Mouse (Mus musculus) hindbrain, postnatal 0 days (tissue): ENCODE results near the gene Col13a1. TPM values are rescaled to one million over a fixed set of nuclear protein-coding genes. Genes with fewer than 3 reads are reported as not detected.
A peak's percentile ranks its signal among the peaks of the same experiment; 100 is the strongest.

Source experiments
- ATAC-seq: fragments of 200-750 bp; cut with Nextera tagmentation; 2 replicates; pipeline ENCODE4 v1.8.0; 2017; ENCODE audit warnings: mild to moderate bottlenecking, moderate TSS enrichment, moderate library complexity
- DNase-seq: peaks from one replicate; pipeline ENCODE4 v3.0.0-alpha.2; 2015; ENCODE audit warnings: low spot score
- H3K27ac ChIP-seq: fragments of 300-500 bp; sonication (generic); 2 replicates; pipeline ENCODE4 v1.5.1; 2014; ENCODE audit warnings: mild to moderate bottlenecking
- H3K27me3 ChIP-seq: fragments of 300-500 bp; sonication (generic); 2 replicates; pipeline ENCODE4 v1.6.1; 2014; ENCODE audit warnings: low read length, mixed read lengths; ENCODE audit not compliant: insufficient read depth
- H3K36me3 ChIP-seq: fragments of 300-500 bp; sonication (generic); 2 replicates; pipeline ENCODE4 v1.6.1; 2014; ENCODE audit warnings: low read length, mixed read lengths; ENCODE audit not compliant: insufficient read depth
- H3K4me1 ChIP-seq: fragments of 300-500 bp; sonication (generic); 2 replicates; pipeline ENCODE4 v1.6.1; 2014; ENCODE audit warnings: antibody characterized with exemption, low read length, mixed read lengths; ENCODE audit not compliant: insufficient read depth
- H3K4me2 ChIP-seq: fragments of 300-500 bp; sonication (generic); 2 replicates; pipeline ENCODE4 v1.6.1; 2014; ENCODE audit warnings: low read depth, mild to moderate bottlenecking, low read length, moderate library complexity, mixed read lengths
- H3K4me3 ChIP-seq: fragments of 300-500 bp; sonication (generic); 2 replicates; pipeline ENCODE4 v1.5.1; 2014; ENCODE audit warnings: low read length
- H3K9ac ChIP-seq: fragments of 300-500 bp; sonication (generic); replicated peaks from 2 replicates; pipeline ENCODE4 v1.6.1; 2014; ENCODE audit warnings: mild to moderate bottlenecking, low read length, moderate library complexity, mixed read lengths
- H3K9me3 ChIP-seq: fragments of 300-500 bp; sonication (generic); 2 replicates; pipeline ENCODE4 v1.6.1; 2016; ENCODE audit warnings: low read length, mixed read lengths
- CTCF ChIP-seq: IDR thresholded peaks from 2 replicates; pipeline ENCODE4 v1.5.1; 2016; ENCODE audit warnings: antibody characterized with exemption, control low read depth, low read depth
- WGBS: fragments of 180-500 bp; shearing (Covaris S2); extraction: QIAGEN DNeasy Blood & Tissue Kit; methylation state at CpG from one replicate; pipeline ENCODE4 v1.1.7; 2014; 5-methylcytosine and 5-hydroxymethylcytosine counted together
- polyA plus RNA-seq: library from polyadenylated mRNA; unstranded; fragments of >200 nt; fragmentation: Nextera tagmentation; extraction: Ambion mirVana; gene quantifications from 2 replicates; pipeline ENCODE4 v1.2.1, GENCODE M21; 2015
- total RNA-seq: library from RNA; depleted of rRNA; stranded (reverse); fragments of >200 nt; gene quantifications from 2 replicates; pipeline ENCODE4 v1.2.3, GENCODE M21; 2014

Gene Col13a1
- total and polyA plus RNA-seq, 2 experiments from 2014 or later: 1.6 to 4.2 TPM

DNA sequence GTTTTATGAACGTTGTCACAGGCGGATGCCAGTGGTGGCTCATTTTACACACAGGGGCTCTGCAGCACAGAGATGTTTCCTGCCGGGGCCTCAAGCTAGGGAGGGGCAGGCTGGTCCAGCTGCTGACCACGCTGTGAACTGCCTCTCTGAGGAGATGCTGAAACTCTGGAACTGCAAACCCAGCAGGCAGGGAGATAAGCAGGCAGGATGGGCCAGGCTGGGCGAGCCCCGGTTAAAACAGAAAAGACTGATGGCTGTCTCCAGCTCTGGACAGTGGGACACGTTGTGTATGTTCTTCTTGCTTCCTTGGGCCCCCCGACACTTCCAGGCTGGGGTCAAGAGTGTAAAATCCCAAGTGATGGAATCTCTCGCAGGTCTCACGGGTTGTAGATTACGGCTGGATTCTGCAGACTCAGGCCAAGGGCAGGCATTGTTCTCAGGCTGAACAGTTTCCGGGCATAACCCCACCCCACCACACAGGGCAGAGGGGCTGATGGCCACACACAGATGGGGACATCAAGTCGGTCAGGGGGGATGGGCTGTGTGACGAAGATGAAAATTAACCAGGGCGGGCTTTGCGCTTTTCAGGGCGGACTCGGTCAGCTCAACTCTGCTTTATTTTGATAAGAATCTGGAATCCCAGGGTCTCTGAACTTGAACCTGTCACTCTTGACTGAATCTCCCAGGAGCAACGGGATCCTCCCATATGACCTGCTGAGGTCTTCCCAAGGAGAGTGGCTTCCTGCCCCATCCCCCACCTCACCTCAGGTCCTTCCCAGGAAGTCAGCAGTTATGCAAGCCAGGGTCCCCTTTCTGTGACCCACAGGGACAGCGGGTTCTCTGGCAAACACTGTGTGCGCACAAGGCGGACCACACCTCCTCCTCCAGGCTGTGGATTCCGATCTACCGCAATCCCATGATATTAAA is 49.9 kb downstream of the Col13a1 start:
- Histone ChIP-seq H3K36me3 (no peaks in the 10 kb centered on the region), H3K4me1 (peaks cover 6% of the 10 kb centered on the region; the same call in 1 of the 2 replicates), H3K9ac (no peak overlapping the region), H3K9me3 (no peaks in the 10 kb centered on the region), H3K27me3 (no peaks in the 10 kb centered on the region), H3K4me2 (no peak overlapping the region), H3K4me3 (no peak overlapping the region), H3K27ac (no peak overlapping the region)
- 15% methylated on average over 24 of the region's 24 CpGs for WGBS
- no peak for DNase-seq
- no peak for TF ChIP-seq CTCF
- ATAC-seq: peak; percentile 62; the same call in 1 of the 2 replicates

DNA sequence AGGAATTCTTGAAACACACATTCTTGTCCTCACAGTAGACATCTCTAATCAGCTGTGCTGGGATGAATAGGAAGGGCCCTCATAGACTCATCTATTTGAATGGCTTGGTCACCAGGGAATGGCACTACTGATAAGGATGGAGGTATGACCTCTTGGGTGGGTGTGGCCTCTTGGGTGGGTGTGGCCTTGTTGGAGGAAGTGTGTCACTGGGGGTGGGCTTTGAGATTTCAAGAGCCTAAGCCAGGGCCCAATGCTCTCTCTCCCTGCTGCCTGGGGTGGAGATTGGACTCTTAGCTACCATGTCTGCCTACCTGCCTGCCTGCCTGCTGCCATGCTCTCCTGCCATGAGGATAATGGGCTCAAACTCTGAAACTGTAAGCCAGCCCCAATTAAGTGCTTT is 53.2 kb downstream of the Col13a1 start:
- Histone ChIP-seq H3K9me3 (no peaks in the 10 kb centered on the region), H3K27ac (no peak overlapping the region), H3K27me3 (no peaks in the 10 kb centered on the region), H3K4me1 (peaks cover 13% of the 10 kb centered on the region), H3K4me3 (no peak overlapping the region), H3K9ac (no peak overlapping the region), H3K36me3 (no peaks in the 10 kb centered on the region), H3K4me2 (no peak overlapping the region)
- ATAC-seq: no peak
- TF ChIP-seq CTCF: no peak
- DNase-seq: no peak

- Histone ChIP-seq H3K4me2 (0 out of 2 replicates have a peak overlapping the region, but pooled peaks have one; percentile 3), H3K9ac (no peak overlapping the region), H3K27me3 (no peaks in the 10 kb centered on the region), H3K27ac (no peak overlapping the region), H3K4me1 (peaks cover 8% of the 10 kb centered on the region), H3K4me3 (no peak overlapping the region), H3K9me3 (no peaks in the 10 kb centered on the region), H3K36me3 (no peaks in the 10 kb centered on the region)
- WGBS: 28% methylated on average over 11 of the region's 11 CpGs
- DNase-seq (peak; percentile 46), ATAC-seq (peak; percentile 59; the same call in 1 of the 2 replicates)
- no peak for TF ChIP-seq CTCF
Observed at GRCm38 (mm10) chr10:61920655-61921365, 58.1 kb downstream of the Col13a1 start.

GRCm38 (mm10) chr10:61919924-61920654 is 58.8 kb downstream of the Col13a1 start:
- TF ChIP-seq CTCF: no peak

DNA sequence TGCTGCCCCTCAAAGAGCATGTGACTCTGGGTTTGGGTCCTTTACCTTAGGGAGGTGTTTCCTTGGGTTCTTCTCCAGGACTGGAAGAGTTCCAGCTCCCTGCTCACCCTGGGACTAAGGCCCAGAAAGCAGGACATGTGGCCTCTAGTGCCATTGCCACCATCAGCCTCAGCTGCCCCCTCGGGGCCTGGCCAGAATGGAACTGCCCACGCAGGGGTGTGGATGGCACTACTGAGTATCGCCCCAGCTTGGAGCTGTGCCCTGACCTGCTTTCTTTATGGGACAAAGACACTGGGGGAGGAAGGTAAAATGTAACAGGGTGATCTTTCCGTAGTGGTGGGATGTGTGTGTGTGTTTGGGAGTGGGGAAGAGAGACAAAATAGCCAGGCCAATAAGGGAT is 59.4 kb downstream of the Col13a1 start:
- ATAC-seq (no peak), DNase-seq (no peak)
- WGBS: 54% methylated on average over 4 of the region's 4 CpGs
- peaks cover 8% of the 10 kb centered on the region for H3K4me1 ChIP-seq
- H3K4me2 ChIP-seq: no peak overlapping the region
- H3K27ac ChIP-seq: no peak overlapping the region
- H3K4me3 ChIP-seq: no peak overlapping the region
- H3K27me3 ChIP-seq: no peaks in the 10 kb centered on the region
- H3K36me3 ChIP-seq: no peaks in the 10 kb centered on the region
- no peak for TF ChIP-seq CTCF
- no peak overlapping the region for H3K9ac ChIP-seq
- peaks cover 7% of the 10 kb centered on the region for H3K9me3 ChIP-seq

More at GRCm38 (mm10) chr10:61919924-61920654, 58.8 kb downstream of the Col13a1 start:
- peak; percentile 68 for ATAC-seq
- Histone ChIP-seq H3K4me1 (peaks cover 8% of the 10 kb centered on the region), H3K9ac (no peak overlapping the region), H3K9me3 (peaks cover 4% of the 10 kb centered on the region), H3K36me3 (no peaks in the 10 kb centered on the region), H3K4me3 (no peak overlapping the region), H3K27me3 (no peaks in the 10 kb centered on the region), H3K27ac (no peak overlapping the region), H3K4me2 (no peak overlapping the region)
- WGBS: 34% methylated on average over 13 of the region's 13 CpGs
- peak; percentile 18 for DNase-seq

DNA sequence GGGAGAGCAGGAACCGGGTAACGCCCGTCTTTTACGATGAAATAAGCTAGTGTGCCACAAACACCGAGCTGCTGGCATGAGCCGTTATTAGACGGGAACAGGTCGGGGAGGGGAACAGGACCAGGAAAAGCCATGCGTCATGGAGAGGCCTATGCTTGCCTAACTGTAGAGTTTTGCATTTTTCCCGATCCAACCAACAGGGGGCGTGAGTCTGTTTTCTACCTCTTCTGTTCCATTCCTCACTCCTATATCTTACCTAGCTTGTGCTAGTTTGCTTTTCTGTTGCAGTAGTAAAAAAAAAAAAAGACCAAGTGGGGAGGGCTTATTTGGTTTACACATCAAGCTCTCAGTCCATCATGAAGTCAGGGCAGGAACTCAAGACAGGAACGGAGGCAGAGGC is 61.8 kb downstream of the Col13a1 start:
- H3K9me3 ChIP-seq: peaks cover 7% of the 10 kb centered on the region
- WGBS: 96% methylated on average over 12 of the region's 12 CpGs
- peaks cover 8% of the 10 kb centered on the region for H3K4me1 ChIP-seq
- DNase-seq: no peak
- no peak overlapping the region for H3K9ac ChIP-seq
- no peaks in the 10 kb centered on the region for H3K36me3 ChIP-seq
- H3K4me3 ChIP-seq: no peak overlapping the region
- H3K27ac ChIP-seq: no peak overlapping the region
- no peaks in the 10 kb centered on the region for H3K27me3 ChIP-seq
- ATAC-seq: no peak
- no peak for TF ChIP-seq CTCF
- H3K4me2 ChIP-seq: no peak overlapping the region
